ENCODE assay signal across 39 mouse cellular contexts in genomic region chr9:39523616-39524285, GRCm38 (mm10). TPM values are rescaled to one million over a fixed set of nuclear protein-coding genes. Genes with fewer than 3 reads are reported as not detected.
DNase-seq lines count a peak whose midpoint lies in the region; ATAC-seq and TF ChIP-seq lines count a peak whose summit lies in the region.
"Had no signal": no experiment of that assay in that cellular context is flagged by ENCODE, and none has a peak within 500 bp of the region (broad histone marks: within the 10 kb centered on the region; RNA-seq: fewer than 3 reads in every experiment).

No protein-coding gene starts in this region.

- ATAC-seq in forebrain, embryonic 14.5 days = no peak
- ATAC-seq in forebrain, embryonic 15.5 days (replicated peaks) = no peak
- ATAC-seq in lung, embryonic 14.5 days (ENCODE audit: insufficient read depth) = peak; percentile 86
- no peak for ATAC-seq in stomach, postnatal 0 days (ENCODE audit: low FRiP score, low TSS enrichment)
- ATAC-seq in megakaryocyte-erythroid progenitor cell, adult 5-6 weeks (replicated peaks; ENCODE audit: low FRiP score, low TSS enrichment, poor library complexity, severe bottlenecking) = no peak
- ATAC-seq: forebrain, embryonic 13.5 days; intestine, embryonic 15.5 days; Patski had no signal

- no peaks in the 10 kb centered on the region for H3K4me1 ChIP-seq in forebrain, embryonic 14.5 days (ENCODE audit: control insufficient read depth, insufficient read depth, low read length)
- H3K4me1 ChIP-seq in forebrain, embryonic 15.5 days = no peaks in the 10 kb centered on the region
- no peaks in the 10 kb centered on the region for H3K4me1 ChIP-seq in lung, embryonic 14.5 days (ENCODE audit: insufficient read depth)
- H3K4me1 ChIP-seq in stomach, postnatal 0 days (replicated peaks; ENCODE audit: control insufficient read depth, insufficient read depth) = no peaks in the 10 kb centered on the region
- H3K4me1 ChIP-seq: forebrain, embryonic 13.5 days; hindbrain, embryonic 10.5 days; hindbrain, embryonic 15.5 days; intestine, embryonic 15.5 days; neural tube, embryonic 12.5 days had no signal

- H3K27ac ChIP-seq in forebrain, embryonic 14.5 days (ENCODE audit: low read depth, low read length) = no peak overlapping the region
- no peak overlapping the region for H3K27ac ChIP-seq in forebrain, embryonic 15.5 days (replicated peaks)
- no peak overlapping the region for H3K27ac ChIP-seq in lung, embryonic 14.5 days (ENCODE audit: low read depth)
- no peak overlapping the region for H3K27ac ChIP-seq in stomach, postnatal 0 days (replicated peaks)
- H3K27ac ChIP-seq: forebrain, embryonic 13.5 days; hindbrain, embryonic 10.5 days; hindbrain, embryonic 15.5 days; intestine, embryonic 15.5 days; liver, embryonic 14.5 days; macrophage; neural tube, embryonic 12.5 days had no signal

- TF ChIP-seq CTCF in lung, embryonic 14.5 days (IDR thresholded peaks at IDR 0.05; ENCODE audit: low read depth) = no peak
- TF ChIP-seq CTCF in stomach, postnatal 0 days (IDR thresholded peaks at IDR 0.05; ENCODE audit: low read depth) = no peak

- H3K9ac ChIP-seq in forebrain, embryonic 14.5 days (ENCODE audit: low read length) = no peak overlapping the region
- no peak overlapping the region for H3K9ac ChIP-seq in forebrain, embryonic 15.5 days (replicated peaks)
- no peak overlapping the region for H3K9ac ChIP-seq in lung, embryonic 14.5 days
- no peak overlapping the region for H3K9ac ChIP-seq in stomach, postnatal 0 days (ENCODE audit: low read length)
- H3K9ac ChIP-seq: forebrain, embryonic 13.5 days; hindbrain, embryonic 15.5 days; intestine, embryonic 15.5 days; liver, embryonic 14.5 days; neural tube, embryonic 12.5 days had no signal

- no peaks in the 10 kb centered on the region for H3K27me3 ChIP-seq in forebrain, embryonic 14.5 days (replicated peaks; ENCODE audit: control insufficient read depth, insufficient read depth, low read length)
- no peaks in the 10 kb centered on the region for H3K27me3 ChIP-seq in forebrain, embryonic 15.5 days
- H3K27me3 ChIP-seq in lung, embryonic 14.5 days (ENCODE audit: insufficient read depth, low read length) = no peaks in the 10 kb centered on the region
- no peaks in the 10 kb centered on the region for H3K27me3 ChIP-seq in stomach, postnatal 0 days (ENCODE audit: control insufficient read depth, insufficient read depth, low read length)
- H3K27me3 ChIP-seq: forebrain, embryonic 13.5 days; hindbrain, embryonic 15.5 days; intestine, embryonic 15.5 days; neural tube, embryonic 12.5 days; Patski had no signal

- no peak overlapping the region for H3K4me3 ChIP-seq in forebrain, embryonic 14.5 days (ENCODE audit: low read depth, low read length)
- no peak overlapping the region for H3K4me3 ChIP-seq in forebrain, embryonic 15.5 days
- no peak overlapping the region for H3K4me3 ChIP-seq in lung, embryonic 14.5 days (ENCODE audit: low read depth, low read length)
- H3K4me3 ChIP-seq in stomach, postnatal 0 days (ENCODE audit: low read depth, low read length) = no peak overlapping the region
- H3K4me3 ChIP-seq: forebrain, embryonic 13.5 days; hindbrain, embryonic 10.5 days; hindbrain, embryonic 15.5 days; intestine, embryonic 15.5 days; myocyte; neural tube, embryonic 12.5 days had no signal

- no peaks in the 10 kb centered on the region for H3K36me3 ChIP-seq in forebrain, embryonic 14.5 days (ENCODE audit: control insufficient read depth, insufficient read depth, low read length)
- H3K36me3 ChIP-seq in forebrain, embryonic 15.5 days = no peaks in the 10 kb centered on the region
- H3K36me3 ChIP-seq in lung, embryonic 14.5 days (ENCODE audit: insufficient read depth) = no peaks in the 10 kb centered on the region
- H3K36me3 ChIP-seq in stomach, postnatal 0 days (ENCODE audit: control insufficient read depth, insufficient read depth, low read length) = no peaks in the 10 kb centered on the region
- H3K36me3 ChIP-seq: G1E; hindbrain, embryonic 10.5 days; hindbrain, embryonic 15.5 days; intestine, embryonic 15.5 days; neural tube, embryonic 12.5 days had no signal

- H3K9me3 ChIP-seq in forebrain, embryonic 14.5 days (replicated peaks; ENCODE audit: control insufficient read depth, low read length) = no peaks in the 10 kb centered on the region
- no peaks in the 10 kb centered on the region for H3K9me3 ChIP-seq in forebrain, embryonic 15.5 days
- no peaks in the 10 kb centered on the region for H3K9me3 ChIP-seq in lung, embryonic 14.5 days (ENCODE audit: low read depth, low read length)
- H3K9me3 ChIP-seq in stomach, postnatal 0 days (ENCODE audit: control insufficient read depth, low read length) = no peaks in the 10 kb centered on the region
- H3K9me3 ChIP-seq: forebrain, embryonic 13.5 days; G1E; hindbrain, embryonic 10.5 days; hindbrain, embryonic 15.5 days; intestine, embryonic 15.5 days; neural tube, embryonic 12.5 days had no signal

- peak; percentile 8 for DNase-seq in forebrain, embryonic 14.5 days (ENCODE audit: low spot score)
- DNase-seq in lung, embryonic 14.5 days = peak; percentile 82
- no peak for DNase-seq in lung, postnatal 36 days
- peak; percentile 27 for DNase-seq in right cerebral cortex, postnatal 10 days (ENCODE audit: low spot score in 2 of 2)
- DNase-seq in right cerebral cortex, postnatal 4 days = no peak
- DNase-seq in stomach, postnatal 0 days (ENCODE audit: low spot score) = no peak
- DNase-seq: adrenal gland, postnatal 10 days; cerebellum, adult 11-12 months; cerebellum, adult 9-11 months; embryo, embryonic 11 days; heart, postnatal 14 days; kidney, adult 2 months; kidney, postnatal 4 days; left cerebral cortex, postnatal 4 days; liver; midbrain, embryonic 14.5 days; right cerebral cortex, adult 18-20 months; thymus, postnatal 14 days had no signal

- 81% methylated on average over 1 of the region's 1 CpGs for WGBS in forebrain, embryonic 14.5 days
- WGBS in forebrain, embryonic 15.5 days = 68% methylated on average over 1 of the region's 1 CpGs
- 46% methylated on average over 1 of the region's 1 CpGs for WGBS in lung, embryonic 14.5 days
- 61% methylated on average over 1 of the region's 1 CpGs for WGBS in stomach, postnatal 0 days

- TF ChIP-seq EP300 in stomach, postnatal 0 days (optimal IDR thresholded peaks at IDR 0.05) = no peak

- no peak overlapping the region for H3K4me2 ChIP-seq in forebrain, embryonic 14.5 days (ENCODE audit: low read length)
- no peak overlapping the region for H3K4me2 ChIP-seq in forebrain, embryonic 15.5 days (replicated peaks)
- H3K4me2 ChIP-seq in lung, embryonic 14.5 days = no peak overlapping the region
- H3K4me2 ChIP-seq in stomach, postnatal 0 days (replicated peaks; ENCODE audit: low read depth) = no peak overlapping the region
- H3K4me2 ChIP-seq: forebrain, embryonic 13.5 days; hindbrain, embryonic 15.5 days; intestine, embryonic 15.5 days; neural tube, embryonic 12.5 days had no signal

RNA-seq across cellular contexts. Expression of gene Olfr957, which starts 8.1 kb away (rescaled TPM):
- polyA plus RNA-seq in forebrain, embryonic 14.5 days (2014; fragmentation: Nextera tagmentation; extraction: Ambion mirVana) = not detected in 2 replicates
- polyA plus RNA-seq in forebrain, embryonic 15.5 days (2015; fragmentation: Nextera tagmentation; extraction: Ambion mirVana) = not detected in 2 replicates
- polyA plus RNA-seq in lung, embryonic 14.5 days (2014; fragmentation: Nextera tagmentation; extraction: Ambion mirVana) = not detected in 2 replicates
- not detected in 2 replicates for polyA plus RNA-seq in stomach, postnatal 0 days (2015; fragmentation: Nextera tagmentation; extraction: Ambion mirVana)
- not detected in 2 replicates for total RNA-seq in megakaryocyte-erythroid progenitor cell, adult 5-6 weeks (2014; fragmentation: Nextera tagmentation)
- total RNA-seq in megakaryocyte-erythroid progenitor cell, adult 5-6 weeks (2017) = not detected in 2 replicates
- total RNA-seq: adrenal gland, postnatal 10 days; gastrocnemius, adult 8-10 months; granulocyte monocyte progenitor cell, adult 5-6 weeks; heart, postnatal 14 days; layer of hippocampus, postnatal 25 days; left cerebral cortex, adult 8-10 months; left cerebral cortex, postnatal 4 days had no signal
- polyA plus RNA-seq: forebrain, embryonic 13.5 days; G1E; heart, embryonic 14.5 days; hindbrain, embryonic 10.5 days; hindbrain, embryonic 15.5 days; intestine, embryonic 15.5 days; kidney, adult 2 months; kidney, embryonic 16.5 days; liver, embryonic 14.5 days; macrophage; midbrain, embryonic 14.5 days; myocyte; neural tube, embryonic 12.5 days; Patski; stomach, embryonic 14.5 days; urinary bladder, adult 2 months had no signal

RNA-seq across cellular contexts. Expression of gene Olfr44, which starts 30.0 kb away (rescaled TPM):
- polyA plus RNA-seq in forebrain, embryonic 14.5 days (2014; fragmentation: Nextera tagmentation; extraction: Ambion mirVana) = not detected in 2 replicates
- polyA plus RNA-seq in forebrain, embryonic 15.5 days (2015; fragmentation: Nextera tagmentation; extraction: Ambion mirVana) = not detected in 2 replicates
- polyA plus RNA-seq in lung, embryonic 14.5 days (2014; fragmentation: Nextera tagmentation; extraction: Ambion mirVana) = not detected in 2 replicates
- polyA plus RNA-seq in stomach, postnatal 0 days (2015; fragmentation: Nextera tagmentation; extraction: Ambion mirVana) = not detected in 2 replicates
- total RNA-seq in megakaryocyte-erythroid progenitor cell, adult 5-6 weeks (2014; fragmentation: Nextera tagmentation) = not detected in 2 replicates
- not detected in 2 replicates for total RNA-seq in megakaryocyte-erythroid progenitor cell, adult 5-6 weeks (2017)
- total RNA-seq: adrenal gland, postnatal 10 days; gastrocnemius, adult 8-10 months; granulocyte monocyte progenitor cell, adult 5-6 weeks; heart, postnatal 14 days; layer of hippocampus, adult 8-10 months; layer of hippocampus, postnatal 25 days; left cerebral cortex, adult 8-10 months; left cerebral cortex, postnatal 4 days had no signal
- polyA plus RNA-seq: forebrain, embryonic 13.5 days; G1E; heart, embryonic 14.5 days; hindbrain, embryonic 10.5 days; hindbrain, embryonic 15.5 days; intestine, embryonic 15.5 days; kidney, adult 2 months; kidney, embryonic 16.5 days; liver, embryonic 14.5 days; macrophage; midbrain, embryonic 14.5 days; myocyte; neural tube, embryonic 12.5 days; Patski; stomach, embryonic 14.5 days; urinary bladder, adult 2 months had no signal

RNA-seq across cellular contexts. Expression of gene Olfr958, which starts 30.1 kb away (rescaled TPM):
- not detected in 2 replicates for polyA plus RNA-seq in forebrain, embryonic 14.5 days (2014; fragmentation: Nextera tagmentation; extraction: Ambion mirVana)
- polyA plus RNA-seq in forebrain, embryonic 15.5 days (2015; fragmentation: Nextera tagmentation; extraction: Ambion mirVana) = not detected in 2 replicates
- not detected in 2 replicates for polyA plus RNA-seq in lung, embryonic 14.5 days (2014; fragmentation: Nextera tagmentation; extraction: Ambion mirVana)
- not detected in 2 replicates for polyA plus RNA-seq in stomach, postnatal 0 days (2015; fragmentation: Nextera tagmentation; extraction: Ambion mirVana)
- total RNA-seq in megakaryocyte-erythroid progenitor cell, adult 5-6 weeks (2014; fragmentation: Nextera tagmentation) = not detected in 2 replicates
- total RNA-seq in megakaryocyte-erythroid progenitor cell, adult 5-6 weeks (2017) = not detected in 2 replicates
- total RNA-seq: adrenal gland, postnatal 10 days; gastrocnemius, adult 8-10 months; granulocyte monocyte progenitor cell, adult 5-6 weeks; heart, postnatal 14 days; layer of hippocampus, adult 8-10 months; layer of hippocampus, postnatal 25 days; left cerebral cortex, adult 8-10 months had no signal
- polyA plus RNA-seq: forebrain, embryonic 13.5 days; G1E; heart, embryonic 14.5 days; hindbrain, embryonic 10.5 days; hindbrain, embryonic 15.5 days; intestine, embryonic 15.5 days; kidney, adult 2 months; kidney, embryonic 16.5 days; liver, embryonic 14.5 days; macrophage; midbrain, embryonic 14.5 days; myocyte; neural tube, embryonic 12.5 days; Patski; stomach, embryonic 14.5 days; urinary bladder, adult 2 months had no signal

RNA-seq across cellular contexts. Expression of gene Olfr959, which starts 51.6 kb away (rescaled TPM):
- not detected in 2 replicates for polyA plus RNA-seq in forebrain, embryonic 14.5 days (2014; fragmentation: Nextera tagmentation; extraction: Ambion mirVana)
- not detected in 2 replicates for polyA plus RNA-seq in forebrain, embryonic 15.5 days (2015; fragmentation: Nextera tagmentation; extraction: Ambion mirVana)
- not detected in 2 replicates for polyA plus RNA-seq in lung, embryonic 14.5 days (2014; fragmentation: Nextera tagmentation; extraction: Ambion mirVana)
- not detected in 2 replicates for polyA plus RNA-seq in stomach, postnatal 0 days (2015; fragmentation: Nextera tagmentation; extraction: Ambion mirVana)
- total RNA-seq in megakaryocyte-erythroid progenitor cell, adult 5-6 weeks (2014; fragmentation: Nextera tagmentation) = not detected in 2 replicates
- total RNA-seq in megakaryocyte-erythroid progenitor cell, adult 5-6 weeks (2017) = not detected in 2 replicates
- total RNA-seq: adrenal gland, postnatal 10 days; gastrocnemius, adult 8-10 months; granulocyte monocyte progenitor cell, adult 5-6 weeks; heart, postnatal 14 days; layer of hippocampus, adult 8-10 months; layer of hippocampus, postnatal 25 days; left cerebral cortex, adult 8-10 months; left cerebral cortex, postnatal 4 days had no signal
- polyA plus RNA-seq: forebrain, embryonic 13.5 days; G1E; heart, embryonic 14.5 days; hindbrain, embryonic 10.5 days; hindbrain, embryonic 15.5 days; intestine, embryonic 15.5 days; kidney, adult 2 months; kidney, embryonic 16.5 days; liver, embryonic 14.5 days; macrophage; midbrain, embryonic 14.5 days; myocyte; neural tube, embryonic 12.5 days; Patski; stomach, embryonic 14.5 days; urinary bladder, adult 2 months had no signal

RNA-seq across cellular contexts. Expression of gene Olfr955, which starts 52.0 kb away (rescaled TPM):
- not detected in 2 replicates for polyA plus RNA-seq in forebrain, embryonic 14.5 days (2014; fragmentation: Nextera tagmentation; extraction: Ambion mirVana)
- not detected in 2 replicates for polyA plus RNA-seq in forebrain, embryonic 15.5 days (2015; fragmentation: Nextera tagmentation; extraction: Ambion mirVana)
- polyA plus RNA-seq in lung, embryonic 14.5 days (2014; fragmentation: Nextera tagmentation; extraction: Ambion mirVana) = not detected in 2 replicates
- not detected in 2 replicates for polyA plus RNA-seq in stomach, postnatal 0 days (2015; fragmentation: Nextera tagmentation; extraction: Ambion mirVana)
- total RNA-seq in megakaryocyte-erythroid progenitor cell, adult 5-6 weeks (2014; fragmentation: Nextera tagmentation) = not detected in 2 replicates
- total RNA-seq in megakaryocyte-erythroid progenitor cell, adult 5-6 weeks (2017) = not detected in 2 replicates
- total RNA-seq: adrenal gland, postnatal 10 days; G1E; gastrocnemius, adult 8-10 months; granulocyte monocyte progenitor cell, adult 5-6 weeks; heart, postnatal 14 days; layer of hippocampus, adult 8-10 months; layer of hippocampus, postnatal 25 days; left cerebral cortex, adult 8-10 months; left cerebral cortex, postnatal 4 days had no signal
- polyA plus RNA-seq: forebrain, embryonic 13.5 days; G1E; heart, embryonic 14.5 days; hindbrain, embryonic 10.5 days; hindbrain, embryonic 15.5 days; intestine, embryonic 15.5 days; kidney, adult 2 months; kidney, embryonic 16.5 days; liver, embryonic 14.5 days; macrophage; midbrain, embryonic 14.5 days; myocyte; neural tube, embryonic 12.5 days; Patski; stomach, embryonic 14.5 days; urinary bladder, adult 2 months had no signal

Comparison
In these comparisons a context has a peak if more than half of its experiments do, and no peak if none do; other contexts are left out.
1. DNase-seq: peak in forebrain, embryonic 14.5 days (single experiment), lung, embryonic 14.5 days (single experiment) and right cerebral cortex, postnatal 10 days (2 of 2); none in lung, postnatal 36 days (single experiment), right cerebral cortex, postnatal 4 days (single experiment) and stomach, postnatal 0 days (single experiment).